Mouse (Mus musculus): Measurements from ENCODE around the gene Ogn.
"Not testable (repeated sequence)": the region's sequence is repeated elsewhere in the genome, so short reads cannot be mapped to it uniquely, and the experiment has no call there.

The Ogn gene

GRCm38 (mm10) chr13:49607714-49608113 lies at the start of gene Ogn:
Gene Ogn (plus strand): TSS chr13:49608046.
- DNase-seq, result no peak

- DNase-seq, result no peak
Observed at GRCm38 (mm10) chr13:49559185-49559584, 48.7 kb upstream of the Ogn start.

GRCm38 (mm10) chr13:49560886-49561285 lies 47.0 kb upstream of the Ogn start:
- DNase-seq, result no peak

GRCm38 (mm10) chr13:49564347-49564746 lies 43.5 kb upstream of the Ogn start:
- no peak for DNase-seq

GRCm38 (mm10) chr13:49570371-49570770 lies 37.5 kb upstream of the Ogn start:
- no peak for DNase-seq

- DNase-seq, result no peak
Observed at GRCm38 (mm10) chr13:49571418-49571817, 36.4 kb upstream of the Ogn start.

- DNase-seq, result no peak
Observed at GRCm38 (mm10) chr13:49581541-49582530, 26.0 kb upstream of the Ogn start, which contains the start of gene Omd. Gene Omd (plus strand): TSS chr13:49582462.

- DNase-seq, result no peak
Observed at GRCm38 (mm10) chr13:49583859-49584258, 24.0 kb upstream of the Ogn start.

GRCm38 (mm10) chr13:49584307-49585005 lies 23.4 kb upstream of the Ogn start:
- no peak for DNase-seq

- no peak for DNase-seq
Observed at GRCm38 (mm10) chr13:49586062-49586461, 21.8 kb upstream of the Ogn start.

- DNase-seq, result not testable (repeated sequence)
Observed at GRCm38 (mm10) chr13:49602541-49602940, 5.3 kb upstream of the Ogn start.

- DNase-seq, result no peak
Observed at GRCm38 (mm10) chr13:49603603-49604002, 4.2 kb upstream of the Ogn start.

GRCm38 (mm10) chr13:49608589-49609322 lies 910 bp downstream of the Ogn start:
- DNase-seq, result no peak

- DNase-seq, result no peak
Observed at GRCm38 (mm10) chr13:49617021-49617420, 9.2 kb downstream of the Ogn start.

- no peak for DNase-seq
Observed at GRCm38 (mm10) chr13:49618365-49618764, 10.5 kb downstream of the Ogn start.

GRCm38 (mm10) chr13:49623216-49623615 lies 15.4 kb downstream of the Ogn start:
- DNase-seq, result no peak

- DNase-seq, result no peak
Observed at GRCm38 (mm10) chr13:49628167-49628566, 20.3 kb downstream of the Ogn start.

- no peak for DNase-seq
Observed at GRCm38 (mm10) chr13:49629076-49629475, 21.2 kb downstream of the Ogn start.

GRCm38 (mm10) chr13:49639965-49640364 lies 32.1 kb downstream of the Ogn start:
- no peak for DNase-seq

- no peak for DNase-seq
Observed at GRCm38 (mm10) chr13:49642650-49643049, 34.8 kb downstream of the Ogn start.

- no peak for DNase-seq
Observed at GRCm38 (mm10) chr13:49643669-49644362, 36.0 kb downstream of the Ogn start.

- no peak for DNase-seq
Observed at GRCm38 (mm10) chr13:49644731-49645529, 37.1 kb downstream of the Ogn start.
